ENCODE assay signal across 8 mouse cellular contexts in the genomic region with DNA sequence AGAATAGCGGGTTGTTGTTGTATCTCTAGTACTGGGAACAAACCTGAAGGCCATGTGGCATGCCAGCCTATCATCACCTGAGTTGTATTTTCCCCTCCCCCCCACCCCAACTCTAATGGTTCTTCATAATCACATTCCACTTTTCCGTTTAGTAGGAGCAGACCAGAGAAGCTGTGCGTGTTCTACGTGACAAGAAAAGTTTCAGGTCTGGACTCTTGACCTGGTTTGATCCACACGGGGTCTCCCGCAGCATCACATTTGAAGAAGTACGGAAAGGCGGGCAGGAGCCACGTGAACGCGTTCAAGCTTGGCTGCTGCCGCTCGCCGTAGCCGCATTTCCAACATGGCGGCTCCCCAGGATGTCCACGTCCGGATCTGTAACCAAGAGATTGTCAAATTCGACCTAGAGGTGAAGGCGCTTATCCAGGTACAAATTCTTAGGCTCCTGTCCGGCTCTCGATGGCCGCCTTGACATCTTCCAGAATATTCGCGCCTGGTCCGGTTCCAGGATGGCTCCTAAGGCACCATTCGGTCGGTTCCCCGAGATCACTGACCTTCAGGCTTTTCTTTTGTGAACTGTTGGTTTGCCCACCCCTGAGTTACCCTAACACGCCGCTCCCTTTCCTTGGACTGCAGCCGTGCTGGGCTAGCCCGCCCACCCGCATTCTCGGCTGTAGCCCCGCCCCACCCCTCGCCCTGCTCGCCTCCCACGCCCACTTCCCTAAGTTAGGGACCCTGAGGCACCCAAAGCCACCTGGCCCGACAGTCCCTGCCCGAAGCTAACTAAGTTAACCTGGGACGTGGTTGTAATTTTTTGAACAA. TPM values are rescaled to one million over a fixed set of nuclear protein-coding genes. Genes with fewer than 3 reads are reported as not detected.
DNase-seq lines count a peak whose midpoint lies in the region; ATAC-seq and TF ChIP-seq lines count a peak whose summit lies in the region.

A gene (plus strand): TSS at position 317 of the 822 bp plus-strand sequence.

- TF ChIP-seq POLR2A in testis, adult 2 months (IDR thresholded peaks at IDR 0.05; ENCODE audit: control insufficient read depth, low read depth, low read length), result peak; percentile 50; the same call in 1 of the 2 replicates

- peak within 1 kb of the TSS; percentile 82 for H3K27ac ChIP-seq in brown adipose tissue, adult 24 weeks (replicated peaks; ENCODE audit: low read depth, low read length)
- H3K27ac ChIP-seq in forebrain, embryonic 12.5 days, result peak within 1 kb of the TSS; percentile 71; the same call in 1 of the 2 replicates
- H3K27ac ChIP-seq in heart, postnatal 0 days (ENCODE audit: low read depth), result peak within 1 kb of the TSS; percentile 87
- peak within 1 kb of the TSS; percentile 95 for H3K27ac ChIP-seq in liver, embryonic 16.5 days (ENCODE audit: low read length)
- peak within 1 kb of the TSS; percentile 63 for H3K27ac ChIP-seq in neural tube, embryonic 13.5 days (replicated peaks)
- peak within 1 kb of the TSS; percentile 86 for H3K27ac ChIP-seq in testis, adult 2 months (ENCODE audit: control insufficient read depth, insufficient read depth, low read depth, low read length)

- ATAC-seq in forebrain, embryonic 12.5 days (ENCODE audit: low FRiP score), result peak; percentile 76
- ATAC-seq in heart, postnatal 0 days (ENCODE audit: insufficient read depth, low read depth), result peak; percentile 81
- ATAC-seq in liver, embryonic 16.5 days (ENCODE audit: low read depth), result peak; percentile 82
- peak; percentile 82 for ATAC-seq in neural tube, embryonic 13.5 days (ENCODE audit: low read depth)

- TF ChIP-seq EP300 in heart, postnatal 0 days (IDR thresholded peaks at IDR 0.05; ENCODE audit: low read depth), result no peak

- H3K9me3 ChIP-seq in forebrain, embryonic 12.5 days, result no peaks in the 10 kb centered on the region
- H3K9me3 ChIP-seq in heart, postnatal 0 days (replicated peaks; ENCODE audit: control insufficient read depth, low read length), result no peaks in the 10 kb centered on the region
- H3K9me3 ChIP-seq in liver, embryonic 16.5 days (replicated peaks; ENCODE audit: control insufficient read depth, low read length), result no peaks in the 10 kb centered on the region
- no peaks in the 10 kb centered on the region for H3K9me3 ChIP-seq in neural tube, embryonic 13.5 days

- peak; percentile 55 to 70 for DNase-seq in CD8-positive naive resting alpha-beta T cell, adult 2 months (ENCODE audit: low read depth in 2 of 2, low spot score in 2 of 2)
- peak; percentile 71 for DNase-seq in heart, postnatal 0 days (ENCODE audit: low spot score)
- DNase-seq in kidney, postnatal 4 days, result peak; percentile 88 to 92

- TF ChIP-seq CTCF in heart, postnatal 0 days (IDR thresholded peaks at IDR 0.05; ENCODE audit: low read depth), result no peak
- TF ChIP-seq CTCF in testis, adult 2 months (IDR thresholded peaks at IDR 0.05; ENCODE audit: control insufficient read depth, insufficient read depth, insufficient replicate concordance, low read depth, low read length), result no peak

- peak within 1 kb of the TSS; percentile 93 for H3K4me3 ChIP-seq in brown adipose tissue, adult 24 weeks (ENCODE audit: insufficient read depth, low read depth, low read length)
- H3K4me3 ChIP-seq in forebrain, embryonic 12.5 days (replicated peaks), result peak within 1 kb of the TSS; percentile 77
- H3K4me3 ChIP-seq in heart, postnatal 0 days (ENCODE audit: low read depth, low read length), result peak within 1 kb of the TSS; percentile 76
- H3K4me3 ChIP-seq in liver, embryonic 16.5 days (ENCODE audit: low read depth, low read length), result peak within 1 kb of the TSS; percentile 87
- peak within 1 kb of the TSS; percentile 78 for H3K4me3 ChIP-seq in neural tube, embryonic 13.5 days
- H3K4me3 ChIP-seq in testis, adult 2 months (ENCODE audit: control insufficient read depth, low read depth, low read length), result peak within 1 kb of the TSS; percentile 98

- H3K4me1 ChIP-seq in brown adipose tissue, adult 24 weeks (ENCODE audit: control insufficient read depth, insufficient read depth, insufficient read length, low read length), result peaks cover 4% of the 10 kb centered on the region
- H3K4me1 ChIP-seq in forebrain, embryonic 12.5 days, result peaks cover 11% of the 10 kb centered on the region
- peaks cover 8% of the 10 kb centered on the region for H3K4me1 ChIP-seq in heart, postnatal 0 days (ENCODE audit: control insufficient read depth, insufficient read depth)
- peaks cover 29% of the 10 kb centered on the region for H3K4me1 ChIP-seq in liver, embryonic 16.5 days (ENCODE audit: control insufficient read depth, low read depth, low read length)
- H3K4me1 ChIP-seq in neural tube, embryonic 13.5 days (replicated peaks), result peaks cover 23% of the 10 kb centered on the region
- peaks cover 5% of the 10 kb centered on the region for H3K4me1 ChIP-seq in testis, adult 2 months (ENCODE audit: control insufficient read depth, insufficient read depth, low read length)

- H3K4me2 ChIP-seq in forebrain, embryonic 12.5 days, result peak within 1 kb of the TSS; percentile 81
- H3K4me2 ChIP-seq in heart, postnatal 0 days (ENCODE audit: low read depth, low read length), result peak within 1 kb of the TSS; percentile 81
- peak within 1 kb of the TSS; percentile 86 for H3K4me2 ChIP-seq in liver, embryonic 16.5 days (ENCODE audit: low read depth, low read length)
- H3K4me2 ChIP-seq in neural tube, embryonic 13.5 days, result peak within 1 kb of the TSS; percentile 86

- WGBS in forebrain, embryonic 12.5 days, result under 1% methylated on average over 42 of the region's 42 CpGs
- WGBS in heart, postnatal 0 days, result under 1% methylated on average over 42 of the region's 42 CpGs
- 0% methylated on average over 42 of the region's 42 CpGs for whole genome bisulfite sequencing in liver, embryonic 16.5 days (ENCODE audit: insufficient replicate concordance)
- WGBS in neural tube, embryonic 13.5 days, result under 1% methylated on average over 42 of the region's 42 CpGs

- no peaks in the 10 kb centered on the region for H3K27me3 ChIP-seq in forebrain, embryonic 12.5 days
- no peaks in the 10 kb centered on the region for H3K27me3 ChIP-seq in heart, postnatal 0 days (ENCODE audit: control insufficient read depth, insufficient read depth, low read length)
- H3K27me3 ChIP-seq in liver, embryonic 16.5 days (ENCODE audit: control insufficient read depth, insufficient read depth, low read depth, low read length), result no peaks in the 10 kb centered on the region
- H3K27me3 ChIP-seq in neural tube, embryonic 13.5 days, result no peaks in the 10 kb centered on the region
- no peaks in the 10 kb centered on the region for H3K27me3 ChIP-seq in testis, adult 2 months (ENCODE audit: control insufficient read depth, insufficient read depth, low read length)

- H3K9ac ChIP-seq in forebrain, embryonic 12.5 days, result peak within 1 kb of the TSS; percentile 75
- H3K9ac ChIP-seq in heart, postnatal 0 days (replicated peaks; ENCODE audit: low read depth, low read length), result peak within 1 kb of the TSS; percentile 82
- peak within 1 kb of the TSS; percentile 79 for H3K9ac ChIP-seq in liver, embryonic 16.5 days (ENCODE audit: low read depth, low read length)
- peak within 1 kb of the TSS; percentile 88 for H3K9ac ChIP-seq in neural tube, embryonic 13.5 days

- peaks cover 15% of the 10 kb centered on the region for H3K36me3 ChIP-seq in forebrain, embryonic 12.5 days (replicated peaks)
- H3K36me3 ChIP-seq in heart, postnatal 0 days (replicated peaks; ENCODE audit: control insufficient read depth, insufficient read depth, low read length), result peaks cover 28% of the 10 kb centered on the region
- H3K36me3 ChIP-seq in liver, embryonic 16.5 days (ENCODE audit: control insufficient read depth, insufficient read depth), result peaks cover 3% of the 10 kb centered on the region
- H3K36me3 ChIP-seq in neural tube, embryonic 13.5 days, result peaks cover 26% of the 10 kb centered on the region
- peaks cover 2% of the 10 kb centered on the region for H3K36me3 ChIP-seq in testis, adult 2 months (ENCODE audit: control insufficient read depth, insufficient read depth, low read length)

RNA-seq across cellular contexts. Expression of the gene that starts here (rescaled TPM):
- polyA plus RNA-seq in brown adipose tissue, adult 24 weeks (2012; ENCODE audit: insufficient read depth, insufficient read length, missing spikeins), result 18.3 and 26.8 TPM in 2 replicates
- 42.3 and 47.6 TPM in 2 replicates for polyA plus RNA-seq in forebrain, embryonic 12.5 days (2016; fragmentation: Nextera tagmentation; extraction: Ambion mirVana)
- 45.6 and 58.6 TPM in 2 replicates for total RNA-seq in heart, postnatal 0 days (2014; rRNA removed; ENCODE audit: low replicate concordance)
- polyA plus RNA-seq in heart, postnatal 0 days (2015; fragmentation: Nextera tagmentation; extraction: Ambion mirVana), result 50.5 and 50.9 TPM in 2 replicates
- 20.1 and 21.4 TPM in 2 replicates for polyA plus RNA-seq in liver, embryonic 16.5 days (2015; fragmentation: Nextera tagmentation; extraction: Ambion mirVana)
- 46.2 and 47.9 TPM in 2 replicates for polyA plus RNA-seq in neural tube, embryonic 13.5 days (2015; fragmentation: Nextera tagmentation; extraction: Ambion mirVana)
- 25.1 and 26.4 TPM in 2 replicates for polyA plus RNA-seq in testis, adult 2 months (2012; rRNA removed)

Comparison
In these comparisons a context has a peak if more than half of its experiments do, and no peak if none do; other contexts are left out.
1. Peak in every context shown above with its lines: DNase-seq, ATAC-seq, H3K4me3 ChIP-seq and H3K27ac ChIP-seq.